Mouse (Mus musculus) cerebellum, adult 9-11 months (tissue): ENCODE results near the gene G0s2.
"Not testable (repeated sequence)": the region's sequence is repeated elsewhere in the genome, so short reads cannot be mapped to it uniquely, and the experiment has no call there.

Source experiments
- DNase-seq: peaks from one replicate; pipeline ENCODE4 v3.0.0; 2022

Gene G0s2

GRCm38 (mm10) chr1:193285766-193286325 is 12.8 kb upstream of the G0s2 start:
- DNase-seq = not testable (repeated sequence)

DNA sequence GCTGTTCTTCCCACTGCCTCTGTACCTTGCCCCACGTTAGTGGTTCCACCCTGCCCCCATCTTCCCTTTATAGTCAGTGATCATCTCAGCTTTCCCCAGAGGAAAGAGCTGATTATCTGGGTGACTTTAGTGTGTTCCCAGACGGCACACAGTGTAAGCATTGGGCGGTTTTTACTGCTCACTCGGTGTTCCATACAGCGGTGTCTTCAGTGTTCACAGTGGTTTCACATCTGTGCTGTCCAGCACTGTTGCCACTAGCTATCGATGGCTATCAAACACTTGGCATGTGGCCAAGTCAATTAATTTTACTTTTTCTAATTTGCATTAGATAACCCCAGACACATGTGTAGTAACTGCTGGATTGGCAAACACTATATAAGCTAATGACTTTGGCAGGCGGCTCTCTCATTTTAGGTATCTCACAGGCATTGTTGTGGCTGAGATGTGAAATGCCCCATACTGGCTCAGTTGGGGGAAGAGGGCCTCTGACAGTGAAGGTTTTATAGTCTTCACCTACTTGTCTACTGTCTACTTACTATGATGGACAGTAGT is 11.3 kb upstream of the G0s2 start:
- DNase-seq = no peak

- DNase-seq = no peak
Observed at GRCm38 (mm10) chr1:193281344-193281743, 8.3 kb upstream of the G0s2 start.

- DNase-seq = no peak
Observed at GRCm38 (mm10) chr1:193279492-193279891, 6.5 kb upstream of the G0s2 start.

DNA sequence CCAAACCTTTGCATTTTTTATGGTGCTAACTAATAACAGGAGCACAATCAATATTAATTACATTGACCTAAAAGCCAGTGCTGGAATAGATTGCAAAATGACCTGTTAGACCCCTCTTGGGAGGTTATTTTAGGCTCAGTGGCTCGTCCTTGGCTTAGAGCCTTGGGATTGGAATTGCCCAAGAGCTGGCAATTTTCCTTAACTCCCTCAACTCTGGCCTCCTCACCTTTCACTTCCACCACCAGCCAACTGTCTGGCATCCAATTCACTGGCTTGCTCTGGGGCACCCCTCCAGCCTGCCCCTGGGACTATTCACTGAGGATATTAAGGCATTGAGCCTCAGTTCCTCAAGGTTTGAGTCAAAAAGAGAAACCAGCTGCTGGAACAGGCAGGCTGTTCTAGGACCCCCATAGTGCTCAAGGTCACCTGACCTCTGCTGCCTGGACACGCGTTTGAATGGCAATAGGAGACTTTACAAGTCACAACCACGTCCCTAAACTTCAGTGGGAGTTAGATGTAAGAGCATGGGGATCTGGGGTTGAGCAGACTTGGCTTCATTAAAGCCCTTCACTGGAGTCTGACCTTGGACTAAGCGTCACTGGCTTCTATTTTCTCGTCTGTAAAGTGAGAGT is 5.5 kb upstream of the G0s2 start:
- DNase-seq = no peak

GRCm38 (mm10) chr1:193274407-193275071 is 1.5 kb upstream of the G0s2 start:
- no peak for DNase-seq

DNA sequence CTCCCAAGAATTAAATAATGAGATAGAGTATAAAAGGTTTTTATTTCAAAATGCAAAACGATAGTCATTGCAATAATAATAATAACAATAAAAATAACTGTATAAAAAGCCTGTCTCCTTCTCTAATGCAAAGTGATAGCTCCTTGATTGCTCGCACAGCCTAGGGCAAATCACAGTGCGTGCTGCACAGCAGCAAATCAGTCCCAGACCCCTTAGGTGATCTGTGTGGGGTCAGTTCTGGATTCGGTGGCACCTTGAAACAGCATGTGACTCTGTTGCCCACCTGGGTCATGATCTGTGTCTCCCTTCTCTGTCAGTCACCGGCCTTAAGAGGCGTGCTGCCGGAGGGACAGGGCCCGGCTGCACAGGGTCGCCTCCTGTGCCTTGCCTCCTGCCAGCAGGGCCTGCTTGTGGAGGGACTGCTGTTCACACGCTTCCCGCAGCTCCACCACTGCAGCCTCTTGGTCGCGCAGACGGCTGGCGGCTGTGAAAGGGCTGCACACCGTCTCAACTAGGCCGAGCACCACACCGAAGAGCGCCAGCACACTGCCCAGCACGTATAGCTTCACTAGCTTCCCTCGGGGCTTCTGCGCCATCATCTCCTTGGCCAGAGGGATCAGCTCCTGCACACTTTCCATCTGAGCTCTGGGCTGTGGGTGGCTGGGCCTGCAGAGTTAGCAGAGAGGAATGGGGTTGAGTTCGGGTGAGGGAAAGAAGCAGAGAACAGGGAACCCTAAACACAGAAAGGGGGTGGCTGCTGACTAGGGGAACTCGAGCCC is 691 bp downstream of the G0s2 start:
- peak; percentile 52 for DNase-seq

- no peak for DNase-seq
Observed at GRCm38 (mm10) chr1:193270965-193271763, 1.9 kb downstream of the G0s2 start.

DNA sequence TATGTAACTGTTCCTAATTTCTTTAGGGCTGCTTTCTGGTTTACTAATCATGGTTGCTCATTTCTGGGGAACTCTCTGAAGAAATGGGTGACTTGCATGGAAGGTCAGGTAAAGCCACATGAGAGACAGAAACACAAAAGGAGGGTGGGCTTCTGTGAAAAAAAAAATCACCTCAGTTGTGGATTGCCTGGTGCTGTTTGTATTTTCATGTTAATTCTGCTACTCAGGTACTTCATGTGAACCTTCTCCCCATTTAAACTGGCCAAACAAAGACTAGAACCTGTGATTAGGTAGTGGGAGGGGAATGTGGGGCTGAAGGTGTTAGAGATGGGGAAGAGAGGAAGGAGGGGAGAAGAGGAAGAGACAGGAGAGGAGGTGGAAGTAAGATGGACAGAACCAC is 7.3 kb downstream of the G0s2 start:
- DNase-seq = no peak

DNA sequence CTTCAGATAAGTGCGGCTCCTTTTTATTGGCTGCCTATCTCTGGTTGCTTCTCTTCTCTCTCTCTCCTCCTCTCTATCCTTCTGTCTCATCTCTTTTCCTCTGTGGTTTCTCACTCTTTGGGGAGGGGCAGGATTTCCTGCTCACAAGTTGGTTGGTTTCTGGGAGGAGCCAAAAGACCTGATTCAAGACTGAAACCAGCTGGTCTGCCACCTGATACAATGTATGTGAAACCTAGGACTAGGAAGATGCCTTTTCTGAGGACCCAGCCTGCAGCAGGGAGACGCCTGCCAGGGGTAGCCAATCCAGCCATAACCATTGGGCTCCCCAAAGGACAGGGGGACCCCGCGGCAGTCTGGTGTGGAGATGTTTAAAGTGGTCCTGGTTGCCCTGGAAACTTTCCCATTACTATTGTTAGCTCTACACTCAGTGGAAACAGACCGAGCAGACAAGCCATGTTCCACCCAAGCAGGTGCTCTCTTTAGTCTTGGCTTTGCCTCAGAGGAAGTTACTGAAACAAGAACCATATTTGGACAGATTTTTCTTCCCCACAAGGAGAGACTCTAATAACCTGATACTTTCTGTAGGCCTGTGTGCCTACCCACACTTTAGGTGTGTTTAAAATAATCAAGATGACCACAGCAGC is 8.9 kb downstream of the G0s2 start, which contains the start of gene Hsd11b1:
Gene Hsd11b1 (minus strand): TSS at position 121 of the 644 bp plus-strand sequence.
- DNase-seq = no peak

GRCm38 (mm10) chr1:193263026-193263907 is 9.8 kb downstream of the G0s2 start:
- no peak for DNase-seq

DNA sequence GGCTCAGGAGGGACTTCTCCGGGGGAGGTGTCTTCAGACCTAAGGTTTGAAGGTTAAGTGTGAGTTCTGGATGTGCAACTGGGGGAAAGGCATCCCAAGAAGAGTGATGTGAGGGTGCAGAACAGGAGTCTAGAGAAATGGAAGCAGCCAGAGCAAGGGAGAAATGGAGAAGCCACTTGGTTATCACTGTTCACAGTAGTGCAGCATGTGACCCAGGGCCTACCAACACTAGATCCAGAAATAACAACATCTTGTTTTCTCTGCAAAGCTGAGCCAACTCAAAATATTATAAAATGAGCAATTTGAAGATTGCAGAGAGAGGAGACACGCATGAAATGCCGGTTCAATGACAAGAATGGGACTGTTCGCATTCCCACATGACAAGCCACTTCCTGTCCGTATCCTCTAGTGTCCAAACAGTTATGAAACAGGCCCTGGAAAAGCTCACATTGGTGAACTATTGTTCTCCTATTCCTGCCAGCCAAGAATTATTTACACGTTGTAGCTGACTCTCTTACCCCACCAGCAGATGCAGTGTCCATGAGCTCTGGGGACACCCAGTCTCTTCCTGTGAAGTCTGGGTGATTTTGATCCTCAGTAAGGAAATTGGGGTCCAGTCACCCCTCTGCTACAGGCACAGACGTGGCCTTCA is 11.0 kb downstream of the G0s2 start:
- DNase-seq = no peak

GRCm38 (mm10) chr1:193259559-193259958 is 13.5 kb downstream of the G0s2 start:
- DNase-seq = no peak

DNA sequence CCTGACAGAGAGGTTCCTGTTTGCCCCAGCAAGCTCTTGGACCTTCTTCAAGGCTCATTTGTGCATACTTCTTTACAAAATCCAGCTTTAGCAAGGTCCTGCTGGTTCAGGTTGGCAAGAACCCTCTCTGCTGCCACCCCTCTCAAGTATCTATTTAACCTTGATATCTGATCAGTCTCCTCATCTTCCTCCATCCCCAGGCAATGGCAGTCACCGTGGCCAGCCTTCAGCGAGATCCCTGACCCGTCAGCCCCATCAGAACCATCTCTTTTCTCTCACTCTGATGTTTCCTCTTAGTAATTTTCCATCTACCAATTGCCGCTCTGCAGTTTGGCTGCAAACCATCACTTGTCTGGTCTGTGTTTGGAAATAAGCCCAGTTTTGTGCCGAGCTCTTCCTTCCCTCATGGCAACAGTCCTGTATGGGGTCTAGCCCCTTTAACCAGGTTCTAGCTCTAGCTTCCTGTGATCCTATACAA is 16.4 kb downstream of the G0s2 start:
- DNase-seq = peak; percentile 69

DNA sequence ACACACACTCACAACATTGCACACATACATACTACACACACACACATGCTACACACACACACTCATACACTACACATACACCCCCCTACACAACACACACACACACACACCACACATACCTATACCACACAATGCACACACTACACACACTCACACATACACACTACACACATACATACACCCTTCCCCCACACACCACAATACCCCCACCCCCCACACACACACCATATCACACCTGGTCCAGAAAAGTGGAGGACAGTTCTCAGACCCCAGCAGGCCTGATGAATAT is 16.8 kb downstream of the G0s2 start:
- no peak for DNase-seq

DNA sequence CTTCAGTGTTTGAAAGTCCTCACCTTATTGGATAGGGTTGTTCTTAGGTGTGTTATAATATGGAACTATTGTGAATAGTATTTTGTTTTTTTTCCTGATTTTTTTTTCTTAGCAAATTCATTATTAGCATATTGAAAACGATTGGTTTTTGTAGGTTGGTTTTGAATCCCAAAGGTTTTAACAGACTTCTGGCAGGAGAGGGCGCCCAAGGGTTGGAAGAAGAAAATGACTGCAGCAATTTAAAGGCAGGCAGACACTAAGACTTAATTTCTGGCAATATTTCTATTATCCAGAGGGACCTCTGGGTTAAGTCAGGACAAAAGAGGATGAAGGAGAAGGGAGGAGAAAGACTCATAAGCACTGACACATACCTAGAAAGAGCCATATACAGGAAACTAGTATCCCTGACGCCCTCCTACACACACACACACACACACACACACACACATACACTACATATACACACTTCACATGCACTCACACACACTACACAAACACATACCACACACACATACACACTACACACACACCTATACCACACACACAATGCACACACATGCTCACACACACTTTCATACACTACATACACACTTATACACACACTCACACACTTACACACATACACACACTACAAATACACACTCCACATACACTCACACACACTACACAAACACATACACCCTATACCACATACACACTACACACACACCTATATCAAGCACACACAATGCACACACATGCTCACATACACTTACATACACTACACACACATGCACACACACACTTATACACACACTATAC is 17.3 kb downstream of the G0s2 start:
- peak; percentile 76 for DNase-seq

- DNase-seq = no peak
Observed at GRCm38 (mm10) chr1:193255032-193255431, 18.0 kb downstream of the G0s2 start.

GRCm38 (mm10) chr1:193253895-193254294 is 19.1 kb downstream of the G0s2 start:
- not testable (repeated sequence) for DNase-seq

DNA sequence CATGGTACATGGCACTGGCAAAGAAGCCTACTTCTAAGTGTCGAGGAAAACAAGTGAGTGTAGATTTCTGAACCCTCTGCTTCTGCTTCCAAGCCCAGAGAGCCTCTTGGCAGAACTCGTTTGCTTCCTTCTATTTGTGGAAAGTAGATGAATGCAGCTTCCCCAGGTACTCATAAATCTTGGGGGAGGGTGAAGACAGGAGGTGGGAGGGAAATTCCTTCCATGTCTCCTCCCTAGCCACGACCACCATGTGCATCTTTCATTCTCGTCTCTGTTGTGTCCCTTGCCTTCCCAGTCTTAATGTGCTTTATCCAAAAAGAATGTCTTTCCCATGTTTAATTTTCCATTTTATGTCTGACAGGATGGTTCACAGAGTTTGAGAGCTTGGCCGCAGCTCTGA is 20.4 kb downstream of the G0s2 start:
- no peak for DNase-seq

DNA sequence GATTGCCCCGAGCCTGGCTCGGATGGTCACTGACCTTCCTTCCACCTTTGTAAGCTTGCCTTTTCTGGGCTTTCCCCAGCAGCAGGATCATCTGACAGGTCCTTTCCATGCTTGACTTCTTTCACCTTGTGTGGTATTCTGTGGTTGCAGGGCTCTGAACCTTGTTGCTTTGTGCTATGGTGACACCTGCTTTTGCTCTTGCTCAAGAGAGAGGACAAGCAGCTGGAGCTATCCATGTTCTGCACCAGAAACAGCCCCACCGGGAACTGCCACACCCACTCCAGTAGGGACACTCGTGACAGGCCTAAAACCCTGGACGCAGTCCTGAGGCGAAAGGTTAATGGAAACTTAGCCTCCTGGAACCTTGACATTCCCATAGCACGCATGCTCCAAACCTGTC is 21.6 kb downstream of the G0s2 start:
- DNase-seq = no peak
